Comparison of ENCODE assay signal across 23 mouse cellular contexts in the genomic region with DNA sequence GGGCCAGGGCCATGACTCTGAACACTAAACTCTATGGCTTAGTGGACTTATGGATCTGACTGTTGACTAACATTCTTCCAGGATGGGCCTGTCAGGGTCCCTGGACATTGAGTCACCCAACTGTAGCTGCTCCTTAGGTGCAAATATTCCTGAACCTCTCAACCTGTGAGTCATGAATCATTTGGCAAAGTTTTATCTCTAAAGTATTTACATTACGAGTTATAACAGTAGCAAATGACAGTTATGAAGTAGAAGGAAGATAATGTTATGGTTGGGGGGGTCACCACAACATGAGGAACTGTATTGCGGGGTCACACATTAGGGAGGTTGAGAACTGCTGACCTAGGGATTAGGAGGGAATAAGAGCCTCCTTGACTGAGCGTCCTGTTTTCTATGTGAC. TPM values are rescaled to one million over a fixed set of nuclear protein-coding genes. Genes with fewer than 3 reads are reported as not detected.
DNase-seq lines count a peak whose midpoint lies in the region; TF ChIP-seq lines count a peak whose summit lies in the region.
"Had no signal": no experiment of that assay in that cellular context is flagged by ENCODE, and none has a peak within 500 bp of the region (broad histone marks: within the 10 kb centered on the region; RNA-seq: fewer than 3 reads in every experiment).

No protein-coding gene starts in this region.

- H3K4me1 ChIP-seq in bone marrow macrophage, adult 2 months (ENCODE audit: control insufficient read depth, insufficient read depth, low read length) = peaks cover 33% of the 10 kb centered on the region

- H3K79me2 ChIP-seq in macrophage (ENCODE audit: inconsistent target) = peaks cover 67% of the 10 kb centered on the region

- DNase-seq in gastrocnemius, adult 2 months = no peak
- DNase-seq in gastrocnemius, postnatal 14 days = no peak
- DNase-seq in 3T3-L1 (ENCODE audit: low read depth, low spot score) = peak; percentile 76
- no peak for DNase-seq in thymus, postnatal 10 days (ENCODE audit: low spot score in 2 of 2)
- no peak for DNase-seq in adrenal gland, postnatal 4 days (ENCODE audit: low spot score in 2 of 2)
- DNase-seq in natural killer cell, adult 2 months (ENCODE audit: low spot score in 2 of 2) = no peak
- DNase-seq: adrenal gland, postnatal 10 days; adrenal gland, postnatal 25 days; cerebellum, adult 11 months; cerebellum, adult 18-20 months; cerebellum, adult 8-10 months; cerebellum, postnatal 10 days; cerebellum, postnatal 25 days had no signal

- no peak overlapping the region for H3K4me3 ChIP-seq in gastrocnemius, adult 2 months
- no peak overlapping the region for H3K4me3 ChIP-seq in bone marrow macrophage, adult 2 months (ENCODE audit: insufficient read depth, low read length)
- no peak overlapping the region for H3K4me3 ChIP-seq in macrophage (ENCODE audit: inconsistent target)
- H3K4me3 ChIP-seq: embryonic facial prominence, embryonic 10.5 days; embryonic facial prominence, embryonic 12.5 days; erythroblast, embryonic 14.5 days; forebrain, embryonic 10.5 days; forebrain, embryonic 12.5 days had no signal

- no peaks in the 10 kb centered on the region for H3K36me3 ChIP-seq in macrophage (ENCODE audit: inconsistent target)
- H3K36me3 ChIP-seq: embryonic facial prominence, embryonic 10.5 days; embryonic facial prominence, embryonic 12.5 days; forebrain, embryonic 10.5 days; forebrain, embryonic 12.5 days had no signal

- TF ChIP-seq POLR2A in bone marrow macrophage, adult 2 months (IDR thresholded peaks at IDR 0.05; ENCODE audit: borderline replicate concordance, low read depth, low read length) = no peak

- 96% methylated on average over 3 of the region's 3 CpGs for WGBS in macrophage (ENCODE audit: missing documents)

- TF ChIP-seq CTCF in gastrocnemius, adult 2 months (IDR thresholded peaks at IDR 0.05) = no peak
- TF ChIP-seq CTCF in bone marrow macrophage, adult 2 months (IDR thresholded peaks at IDR 0.05; ENCODE audit: low read depth, low read length) = no peak

- 0 out of 2 replicates have a peak overlapping the region, but pooled peaks have one; percentile 24 for H3K27ac ChIP-seq in gastrocnemius, adult 2 months
- H3K27ac ChIP-seq in bone marrow macrophage, adult 2 months (ENCODE audit: insufficient read depth, low read depth, low read length) = peak overlapping the region; percentile 99
- peak overlapping the region; percentile 100 for H3K27ac ChIP-seq in macrophage
- H3K27ac ChIP-seq: embryonic facial prominence, embryonic 12.5 days; forebrain, embryonic 10.5 days; forebrain, embryonic 12.5 days had no signal

- intact Hi-C loops in gastrocnemius, adult 2 months (cut with DNase I) = no loop called here
- intact Hi-C loops in gastrocnemius, postnatal 14 days (cut with DNase I; ENCODE audit: low total_unique reads) = no loop called here

RNA-seq across cellular contexts. Expression of gene Capg, which starts 3.7 kb away (rescaled TPM):
- 1 to 10 TPM; 6.8 to 9.7 TPM for total RNA-seq in gastrocnemius, adult 2 months (2021)
- 10 to 100 TPM; 11.5 to 15.4 TPM for total RNA-seq in gastrocnemius, postnatal 14 days (2021)
- 788 and 835 TPM in 2 replicates for polyA plus RNA-seq in bone marrow macrophage, adult 2 months (2012; ENCODE audit: insufficient read depth, insufficient read length, missing spikeins)
- total RNA-seq in macrophage (2018; cell fraction: chromatin; rRNA removed) = 100 to 1,000 TPM; 210 to 782 (median 351) TPM
- 100 to 1,000 TPM; 618 to 855 (median 766) TPM for total RNA-seq in macrophage (2018; cell fraction: cytosol; rRNA removed)
- 100 to 1,000 TPM; 235 to 578 (median 364) TPM for total RNA-seq in macrophage (2018; cell fraction: nucleus; rRNA removed)
- polyA plus RNA-seq in macrophage (2018) = 672 to 1,184 TPM (median 744 TPM) in 3 replicates
- 10 to 100 TPM; 48.9 to 55.2 TPM for total RNA-seq in adrenal gland, postnatal 4 days (2021)

RNA-seq across cellular contexts. Expression of gene Sh2d6, which starts 26.4 kb away (rescaled TPM):
- total RNA-seq in gastrocnemius, adult 2 months (2021) = under 1 TPM; 0.59 to 0.99 TPM
- total RNA-seq in gastrocnemius, postnatal 14 days (2021) = under 1 TPM; 0.78 to 0.98 TPM
- polyA plus RNA-seq in bone marrow macrophage, adult 2 months (2012; ENCODE audit: insufficient read depth, insufficient read length, missing spikeins) = 1.3 TPM in 1 of 2 replicates, not detected in the other
- total RNA-seq in macrophage (2018; cell fraction: chromatin; rRNA removed) = 1 to 10 TPM in 21 of 26 experiments, under 1 TPM in 3, not detected in 2; 0.78 to 6.6 (median 1.7) TPM
- under 1 TPM in 21 of 26 experiments, not detected in 5; 0.14 to 0.74 (median 0.26) TPM for total RNA-seq in macrophage (2018; cell fraction: cytosol; rRNA removed)
- 1 to 10 TPM in 18 of 26 experiments, under 1 TPM in 6, not detected in 2; 0.64 to 7.8 (median 1.4) TPM for total RNA-seq in macrophage (2018; cell fraction: nucleus; rRNA removed)
- polyA plus RNA-seq in macrophage (2018) = 0.20 to 0.46 TPM (median 0.26 TPM) in 3 replicates
- total RNA-seq in adrenal gland, postnatal 4 days (2021) = under 1 TPM; 0.76 to 0.78 TPM
- total RNA-seq: ES-E14 had no signal
- polyA plus RNA-seq: activated CD4-positive, CD25-positive, alpha-beta regulatory T cell, adult 4 months; embryonic facial prominence, embryonic 12.5 days; embryonic facial prominence, embryonic 14.5 days; erythroblast, embryonic 14.5 days had no signal

RNA-seq across cellular contexts. Expression of gene Elmod3, which starts 50.4 kb away (rescaled TPM):
- total RNA-seq in gastrocnemius, adult 2 months (2021) = 1 to 10 TPM; 7.7 to 9.8 TPM
- total RNA-seq in gastrocnemius, postnatal 14 days (2021) = 1 to 10 TPM; 4.7 to 8.6 TPM
- 12.0 and 12.6 TPM in 2 replicates for polyA plus RNA-seq in bone marrow macrophage, adult 2 months (2012; ENCODE audit: insufficient read depth, insufficient read length, missing spikeins)
- total RNA-seq in macrophage (2018; cell fraction: chromatin; rRNA removed) = 10 to 100 TPM in 12 of 26 experiments, 1 to 10 TPM in 14; 2.6 to 16.6 (median 8.5) TPM
- total RNA-seq in macrophage (2018; cell fraction: cytosol; rRNA removed) = 10 to 100 TPM in 3 of 26 experiments, 1 to 10 TPM in 23; 2.7 to 10.6 (median 7.1) TPM
- 10 to 100 TPM in 5 of 26 experiments, 1 to 10 TPM in 21; 2.1 to 14.7 (median 7.6) TPM for total RNA-seq in macrophage (2018; cell fraction: nucleus; rRNA removed)
- 5.0 to 8.4 TPM (median 7.3 TPM) in 3 replicates for polyA plus RNA-seq in macrophage (2018)
- 10 to 100 TPM; 14.2 to 16.8 TPM for total RNA-seq in adrenal gland, postnatal 4 days (2021)

RNA-seq across cellular contexts. Expression of gene Retsat, which starts 50.4 kb away (rescaled TPM):
- 10 to 100 TPM; 56.1 to 98.6 TPM for total RNA-seq in gastrocnemius, adult 2 months (2021)
- 10 to 100 TPM; 40.8 to 46.7 TPM for total RNA-seq in gastrocnemius, postnatal 14 days (2021)
- polyA plus RNA-seq in bone marrow macrophage, adult 2 months (2012; ENCODE audit: insufficient read depth, insufficient read length, missing spikeins) = 15.7 and 21.3 TPM in 2 replicates
- total RNA-seq in macrophage (2018; cell fraction: chromatin; rRNA removed) = 1 to 10 TPM in 11 of 26 experiments, under 1 TPM in 7, not detected in 8; 0.22 to 5.6 (median 1.4) TPM
- total RNA-seq in macrophage (2018; cell fraction: cytosol; rRNA removed) = 10 to 100 TPM in 3 of 26 experiments, 1 to 10 TPM in 23; 4.2 to 11.7 (median 7.5) TPM
- 1 to 10 TPM; 1.3 to 7.1 (median 4.1) TPM for total RNA-seq in macrophage (2018; cell fraction: nucleus; rRNA removed)
- polyA plus RNA-seq in macrophage (2018) = 6.6 to 12.3 TPM (median 8.4 TPM) in 3 replicates
- total RNA-seq in adrenal gland, postnatal 4 days (2021) = 100 to 1,000 TPM; 159 to 166 TPM

Comparison
In these comparisons a context has a peak if more than half of its experiments do, and no peak if none do; other contexts are left out.
1. H3K27ac ChIP-seq: peak in every context shown above with its lines; median percentile 100 in macrophage; 99 in bone marrow macrophage, adult 2 months; 24 in gastrocnemius, adult 2 months.